Mouse (Mus musculus) erythroblast, embryonic 14.5 days (primary cell): ENCODE measurements around the gene Astn2. TPM values are rescaled to one million over a fixed set of nuclear protein-coding genes. Genes with fewer than 3 reads are reported as not detected.

Source experiments
- H3K27me3 ChIP-seq: 2 replicates; pipeline ENCODE4 v1.6.1; 2012; ENCODE audit warnings: inconsistent platforms; ENCODE audit not compliant: control insufficient read depth
- H3K36me3 ChIP-seq: 2 replicates; pipeline ENCODE4 v1.6.1; 2012; ENCODE audit warnings: mild to moderate bottlenecking, inconsistent platforms; ENCODE audit not compliant: control insufficient read depth
- H3K4me1 ChIP-seq: 2 replicates; pipeline ENCODE4 v1.6.1; 2012; ENCODE audit warnings: inconsistent platforms; ENCODE audit not compliant: control insufficient read depth
- H3K4me3 ChIP-seq: replicated peaks from 2 replicates; pipeline ENCODE3; 2012; ENCODE audit warnings: moderate library complexity, mild to moderate bottlenecking, inconsistent platforms
- H3K9me3 ChIP-seq: 2 replicates; pipeline ENCODE4 v1.6.1; 2012; ENCODE audit warnings: low read length, inconsistent platforms, mixed read lengths; ENCODE audit not compliant: control insufficient read depth
- GATA1 ChIP-seq: IDR thresholded peaks from 2 replicates; pipeline ENCODE4 v1.6.1; 2012; ENCODE audit warnings: low read length, inconsistent platforms, mixed read lengths
- TAL1 ChIP-seq: IDR thresholded peaks from 3 replicates; pipeline ENCODE4 v1.6.1; 2012; ENCODE audit warnings: low read length, inconsistent platforms, mixed read lengths
- polyA plus RNA-seq: library from polyadenylated mRNA; stranded (reverse); fragments of >175 nt; gene quantifications from 2 replicates; pipeline ENCODE4 v1.2.3, GENCODE M21; 2012

Gene Astn2
- polyA plus RNA-seq, 1 experiment: not detected

DNA sequence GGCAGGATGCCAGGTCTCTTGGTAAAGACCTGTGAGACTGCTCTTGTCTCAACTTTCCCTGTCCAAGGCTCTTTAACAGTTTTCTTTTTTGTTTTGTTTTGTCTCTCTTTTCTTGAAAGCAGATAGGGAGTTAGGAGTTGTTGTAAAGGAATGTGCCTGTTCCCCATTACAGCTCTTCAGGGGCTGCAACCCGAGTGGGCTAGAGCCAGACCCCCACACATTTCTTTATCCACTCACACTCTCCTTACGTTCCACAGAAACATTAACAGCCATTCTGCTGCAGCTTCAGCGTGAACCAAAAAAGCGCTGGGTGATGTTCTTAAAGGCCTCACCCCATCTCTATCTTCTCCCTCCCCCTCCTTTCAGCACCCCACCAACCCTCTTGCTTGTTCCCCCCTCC lies 962.7 kb downstream of the Astn2 start:
- Histone ChIP-seq H3K4me1 (no peaks in the 10 kb centered on the region), H3K4me3 (no peak overlapping the region), H3K9me3 (no peaks in the 10 kb centered on the region), H3K27me3 (no peaks in the 10 kb centered on the region), H3K36me3 (no peaks in the 10 kb centered on the region)
- TF ChIP-seq GATA1 (no peak), TAL1 (no peak)

DNA sequence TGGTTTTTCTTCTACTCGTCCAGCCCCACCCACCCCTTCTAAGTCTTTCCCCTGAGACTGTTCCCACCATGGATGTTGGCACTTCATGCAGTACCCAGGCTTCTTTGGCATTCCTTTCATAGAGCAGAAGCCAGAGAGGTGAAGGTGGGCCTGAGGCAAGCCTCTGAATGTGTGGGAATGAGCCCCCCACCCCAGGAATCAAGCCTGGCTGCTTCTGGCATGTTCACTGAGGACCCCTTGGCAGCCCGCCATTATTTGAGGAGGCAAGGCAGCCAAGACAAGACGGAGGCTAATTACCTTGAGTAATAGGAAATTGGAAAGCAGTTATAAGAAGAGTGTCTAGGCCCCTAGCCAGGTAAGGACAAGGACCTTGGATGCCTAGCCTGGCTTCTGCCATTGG lies 973.6 kb downstream of the Astn2 start:
- TF ChIP-seq GATA1 (no peak), TAL1 (no peak)
- no peaks in the 10 kb centered on the region for H3K36me3 ChIP-seq

DNA sequence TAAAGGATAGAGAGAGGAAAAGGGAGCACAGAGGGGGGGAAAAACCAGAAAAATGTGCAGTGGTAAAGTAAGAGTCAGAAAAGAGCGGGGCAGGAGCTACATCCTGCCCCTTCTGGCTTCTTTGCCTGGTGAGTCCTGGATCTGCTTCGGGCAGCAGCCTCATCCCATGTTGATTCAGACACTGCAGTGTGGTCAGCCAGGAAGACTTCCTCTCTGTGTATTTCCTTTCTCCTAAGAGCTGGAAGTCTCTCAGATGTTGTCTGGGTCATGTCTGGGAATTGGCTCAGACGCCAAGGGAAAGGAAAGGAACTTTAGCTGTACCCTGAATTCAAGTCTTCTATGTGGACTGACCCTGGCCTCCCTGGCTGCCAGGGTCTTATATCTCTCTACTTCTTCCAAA lies 976.9 kb downstream of the Astn2 start:
- H3K36me3 ChIP-seq: no peaks in the 10 kb centered on the region
- no peaks in the 10 kb centered on the region for H3K4me1 ChIP-seq
- TF ChIP-seq GATA1 (no peak), TAL1 (no peak)
- no peaks in the 10 kb centered on the region for H3K27me3 ChIP-seq
- no peaks in the 10 kb centered on the region for H3K9me3 ChIP-seq
- no peak overlapping the region for H3K4me3 ChIP-seq

More for the DNA sequence above, 973.6 kb downstream of the Astn2 start:
- H3K4me3 ChIP-seq: no peak overlapping the region
- H3K9me3 ChIP-seq: no peaks in the 10 kb centered on the region
- no peaks in the 10 kb centered on the region for H3K27me3 ChIP-seq
- H3K4me1 ChIP-seq: no peaks in the 10 kb centered on the region

DNA sequence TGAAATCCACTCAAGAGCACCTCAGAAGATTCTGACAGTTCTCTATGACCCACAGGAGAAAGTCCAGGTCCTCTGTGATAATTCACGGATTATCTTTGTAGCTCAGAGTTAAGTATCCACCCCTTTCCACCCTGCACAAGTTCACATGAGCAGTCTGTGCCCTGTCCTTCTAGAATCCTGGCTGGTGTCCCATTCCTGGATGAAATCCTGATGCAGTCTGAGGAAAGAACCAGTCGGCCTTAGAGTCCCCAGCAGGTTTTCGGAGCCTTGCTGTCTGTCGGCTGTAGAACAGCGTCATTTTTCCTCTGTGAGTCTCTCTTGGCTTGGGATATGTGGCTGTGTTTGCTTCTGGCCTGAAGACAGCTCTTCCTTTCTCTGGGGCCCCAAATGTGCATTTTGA lies 978.0 kb downstream of the Astn2 start:
- Histone ChIP-seq H3K27me3 (no peaks in the 10 kb centered on the region), H3K9me3 (no peaks in the 10 kb centered on the region), H3K4me3 (no peak overlapping the region), H3K4me1 (no peaks in the 10 kb centered on the region), H3K36me3 (no peaks in the 10 kb centered on the region)
- no peak for TF ChIP-seq GATA1
- no peak for TF ChIP-seq TAL1

DNA sequence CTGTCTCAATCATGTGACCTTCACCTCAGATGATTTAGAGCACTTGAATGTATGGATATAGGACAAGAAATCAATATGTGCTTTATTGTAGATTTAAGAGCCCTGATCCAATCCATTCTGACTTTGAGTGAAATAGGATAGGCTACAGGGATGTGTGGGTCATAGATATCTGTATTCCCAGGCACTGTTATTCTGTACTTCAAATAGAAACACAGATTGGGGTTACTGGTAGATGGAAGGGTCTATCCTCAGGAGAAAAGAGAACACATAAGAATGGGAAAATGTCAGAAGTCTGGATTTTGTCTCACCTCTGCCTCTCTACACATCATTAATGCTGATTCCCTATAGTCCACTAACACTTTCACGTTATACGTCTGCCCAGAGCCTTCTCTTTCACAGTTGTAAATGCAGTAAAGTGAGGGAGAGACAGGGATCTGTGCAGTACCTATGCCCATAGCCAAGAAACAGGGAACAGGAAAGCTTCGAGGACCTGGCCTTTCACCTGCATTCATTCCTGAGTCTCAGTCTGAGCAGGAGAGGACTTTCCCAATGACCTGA lies 981.3 kb downstream of the Astn2 start:
- no peaks in the 10 kb centered on the region for H3K4me1 ChIP-seq
- TF ChIP-seq GATA1 (no peak), TAL1 (no peak)
- H3K9me3 ChIP-seq: no peaks in the 10 kb centered on the region
- H3K4me3 ChIP-seq: no peak overlapping the region
- no peaks in the 10 kb centered on the region for H3K27me3 ChIP-seq
- no peaks in the 10 kb centered on the region for H3K36me3 ChIP-seq

DNA sequence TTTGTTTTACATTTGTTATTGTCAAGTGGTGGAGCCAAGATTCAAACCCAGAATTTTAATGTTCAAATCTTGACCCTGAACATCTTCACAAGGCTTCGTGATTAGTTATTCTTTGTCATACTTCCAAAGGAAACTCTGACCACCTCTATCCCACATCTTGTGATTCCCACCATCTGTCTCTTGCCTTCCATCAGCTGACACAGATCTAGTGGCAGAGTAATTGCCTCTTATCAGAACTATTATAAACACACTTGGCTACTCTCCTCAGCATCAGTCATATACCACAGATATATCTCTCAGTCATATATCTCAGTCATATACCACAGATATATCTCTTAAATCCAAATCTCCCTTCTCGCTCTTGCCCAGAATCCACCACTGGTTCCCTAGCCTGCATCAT lies 983.1 kb downstream of the Astn2 start:
- Histone ChIP-seq H3K9me3 (no peaks in the 10 kb centered on the region), H3K36me3 (no peaks in the 10 kb centered on the region), H3K4me1 (no peaks in the 10 kb centered on the region), H3K27me3 (no peaks in the 10 kb centered on the region), H3K4me3 (no peak overlapping the region)
- TF ChIP-seq GATA1 (no peak), TAL1 (no peak)

DNA sequence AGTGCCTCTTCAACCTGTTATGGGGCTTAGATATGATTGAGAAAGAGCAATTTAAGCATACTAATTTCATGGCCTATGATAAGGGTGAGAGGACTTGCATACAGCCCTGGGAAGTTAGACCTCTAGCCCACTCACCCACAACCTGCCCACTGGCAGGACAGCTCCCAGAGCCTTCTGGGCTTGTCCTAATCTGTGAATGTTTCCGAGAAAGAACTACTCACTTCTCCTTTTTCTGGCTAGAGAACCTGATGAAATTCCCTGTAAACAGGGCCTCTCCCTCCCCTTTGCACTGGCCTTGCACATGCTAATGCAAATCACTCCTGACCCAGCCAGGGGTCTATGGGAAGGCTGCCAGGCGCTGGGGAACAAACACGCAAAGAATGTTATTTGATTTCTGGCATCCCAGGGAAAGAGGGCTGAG lies 983.9 kb downstream of the Astn2 start:
- Histone ChIP-seq H3K27me3 (no peaks in the 10 kb centered on the region), H3K4me1 (no peaks in the 10 kb centered on the region), H3K9me3 (no peaks in the 10 kb centered on the region), H3K4me3 (no peak overlapping the region), H3K36me3 (no peaks in the 10 kb centered on the region)
- TF ChIP-seq TAL1 (no peak), GATA1 (no peak)

DNA sequence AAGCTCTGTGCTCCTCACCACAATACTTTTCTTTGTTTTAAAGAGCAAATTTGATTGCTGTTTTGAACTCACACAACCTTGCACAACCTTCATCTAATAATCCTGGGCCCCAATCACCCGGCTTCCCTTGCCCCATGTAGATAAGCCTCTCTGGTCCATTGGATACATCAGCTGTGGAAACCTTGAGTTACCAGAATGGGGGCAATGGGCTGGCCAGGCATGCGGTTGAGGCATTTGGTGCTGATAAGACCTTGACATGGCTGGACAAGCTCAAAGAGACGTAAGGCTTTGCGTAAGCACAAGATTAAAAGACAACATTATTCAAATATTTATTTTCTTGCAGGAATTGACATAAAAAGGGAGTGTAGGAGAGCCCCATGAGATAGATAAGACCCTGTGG lies 988.9 kb downstream of the Astn2 start:
- Histone ChIP-seq H3K27me3 (no peaks in the 10 kb centered on the region), H3K36me3 (no peaks in the 10 kb centered on the region)
- TF ChIP-seq TAL1: no peak
- TF ChIP-seq GATA1: no peak

DNA sequence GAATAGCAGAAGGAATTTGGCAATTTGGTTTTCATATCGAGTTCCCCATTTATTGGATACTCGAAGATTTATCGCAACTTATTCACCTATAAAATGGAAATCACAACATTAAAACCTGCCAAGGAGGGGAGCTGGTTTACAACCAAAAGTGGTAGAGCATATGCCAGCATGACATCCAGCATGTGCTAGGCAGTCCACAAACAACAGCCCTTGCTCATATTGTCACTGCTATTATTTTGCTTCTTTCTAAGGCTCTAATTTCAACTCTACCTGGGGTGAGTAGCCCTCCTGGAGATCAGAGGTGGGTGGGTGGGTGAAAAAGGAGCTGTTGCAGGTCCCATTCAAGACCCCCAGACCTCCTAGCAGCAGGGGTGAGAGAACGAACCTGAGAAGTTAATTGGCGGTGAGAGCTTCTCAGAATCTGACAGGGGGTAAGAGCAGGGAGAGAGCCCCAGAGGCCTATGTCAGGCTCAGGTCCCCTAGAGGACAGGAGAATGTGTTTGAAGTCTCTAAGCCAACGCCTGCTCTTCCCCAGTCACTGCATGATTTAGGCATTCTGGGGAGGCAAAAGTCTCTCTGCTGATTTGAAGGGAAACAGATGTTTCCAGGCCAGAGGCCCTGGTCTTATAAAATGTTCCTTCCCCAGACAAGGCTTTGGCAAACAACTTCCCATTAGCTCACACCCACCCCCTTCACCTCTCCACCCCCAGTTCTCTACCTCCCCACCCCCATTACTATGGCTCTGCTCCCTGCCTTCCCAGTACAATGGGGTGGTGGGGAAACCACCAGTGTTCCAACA lies 1001.4 kb downstream of the Astn2 start:
- Histone ChIP-seq H3K36me3 (no peaks in the 10 kb centered on the region), H3K27me3 (no peaks in the 10 kb centered on the region), H3K9me3 (no peaks in the 10 kb centered on the region), H3K4me3 (no peak overlapping the region), H3K4me1 (no peaks in the 10 kb centered on the region)
- no peak for TF ChIP-seq GATA1

More for the DNA sequence above, 988.9 kb downstream of the Astn2 start:
- Histone ChIP-seq H3K4me1 (no peaks in the 10 kb centered on the region), H3K9me3 (no peaks in the 10 kb centered on the region), H3K4me3 (no peak overlapping the region)
